Mouse (Mus musculus) cerebellum, postnatal 25 days (tissue): ENCODE data around the gene Gm40193.
"Not testable (repeated sequence)": the region's sequence is repeated elsewhere in the genome, so short reads cannot be mapped to it uniquely, and the experiment has no call there.

Experiments
- DNase-seq, 2 experiments: peaks; one replicate each; pipeline ENCODE4 v3.0.0; 2021; ENCODE audit warnings: mixed read lengths in 2 of 2

The Gm40193 gene

DNA sequence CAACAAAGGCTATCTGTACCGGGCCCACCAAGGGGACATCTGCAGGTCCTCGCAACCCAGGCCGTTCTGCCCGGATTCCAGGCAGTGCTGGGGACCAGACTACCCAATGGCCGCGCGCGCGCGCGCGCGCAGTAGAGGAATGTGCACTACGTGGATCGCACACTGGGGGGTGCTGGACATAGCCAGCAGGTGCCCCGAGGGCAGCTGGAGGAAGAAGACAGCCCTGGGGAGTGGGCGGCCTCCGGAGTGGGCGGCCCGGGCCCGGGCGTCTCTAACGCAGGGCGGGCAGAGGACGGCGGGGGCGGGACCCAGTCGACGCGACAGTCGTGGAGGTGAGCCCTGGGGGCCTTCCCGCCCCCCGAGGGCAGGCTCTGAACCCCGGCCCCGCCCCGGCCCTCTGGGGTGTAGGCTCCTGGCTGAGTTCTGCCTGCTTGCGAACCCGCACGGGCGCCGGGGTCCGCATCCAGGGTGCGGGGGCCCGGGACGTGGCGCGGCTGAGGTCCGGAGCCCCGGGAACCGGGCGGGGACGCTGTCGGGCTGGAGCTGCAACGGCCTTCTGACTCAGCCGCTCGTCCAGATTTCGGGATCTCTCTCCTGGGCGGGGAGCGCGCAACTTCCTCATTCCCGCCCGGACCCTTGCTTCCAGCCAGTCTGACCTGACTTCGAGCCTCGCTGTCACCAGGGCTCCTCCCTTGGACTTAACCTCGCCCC is 7.3 kb upstream of the Gm40193 start, which contains the start of gene Pld2:
TSS of gene Pld2 (plus strand) at position 188 of the 711 bp plus-strand sequence.
- peak; percentile 50 to 76 for DNase-seq

DNA sequence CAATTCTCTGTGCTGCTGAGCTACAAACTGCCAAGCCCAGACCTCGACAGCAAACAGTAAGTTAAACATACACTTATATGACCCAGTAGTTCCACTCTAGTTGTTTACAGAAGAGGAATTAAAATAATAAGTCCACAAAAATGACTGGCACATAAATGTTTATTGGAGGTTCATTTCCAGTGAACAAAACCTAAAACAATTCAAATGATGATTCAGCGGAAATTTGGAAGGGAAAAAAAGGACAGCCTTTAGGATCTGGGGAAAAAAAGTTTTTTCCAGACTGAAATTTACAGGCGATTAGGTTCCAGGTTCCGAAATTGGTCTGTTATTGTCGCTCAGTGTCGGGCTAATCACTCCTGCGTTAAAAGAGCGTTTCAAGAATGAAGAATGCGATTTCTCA is 6.7 kb upstream of the Gm40193 start:
- no peak for DNase-seq

DNA sequence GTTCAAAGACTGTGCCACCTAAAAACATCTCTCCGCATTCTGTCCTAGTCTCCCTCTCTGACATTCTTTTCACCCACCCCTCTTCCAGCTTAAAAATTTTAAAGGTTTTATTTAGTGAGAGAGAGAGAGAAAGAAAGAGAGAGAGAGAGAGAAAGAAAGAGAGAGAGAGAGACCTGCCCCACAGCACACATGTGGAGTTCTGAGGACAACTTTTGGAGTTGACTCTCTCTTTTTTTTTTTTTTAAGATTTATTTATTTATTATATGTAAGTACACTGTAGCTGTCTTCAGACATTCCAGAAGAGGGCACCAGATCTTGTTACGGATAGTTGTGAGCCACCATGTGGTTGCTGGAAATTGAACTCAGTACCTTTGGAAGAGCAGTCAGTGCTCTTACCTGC is 1.7 kb downstream of the Gm40193 start:
- DNase-seq, result not testable (repeated sequence)

DNA sequence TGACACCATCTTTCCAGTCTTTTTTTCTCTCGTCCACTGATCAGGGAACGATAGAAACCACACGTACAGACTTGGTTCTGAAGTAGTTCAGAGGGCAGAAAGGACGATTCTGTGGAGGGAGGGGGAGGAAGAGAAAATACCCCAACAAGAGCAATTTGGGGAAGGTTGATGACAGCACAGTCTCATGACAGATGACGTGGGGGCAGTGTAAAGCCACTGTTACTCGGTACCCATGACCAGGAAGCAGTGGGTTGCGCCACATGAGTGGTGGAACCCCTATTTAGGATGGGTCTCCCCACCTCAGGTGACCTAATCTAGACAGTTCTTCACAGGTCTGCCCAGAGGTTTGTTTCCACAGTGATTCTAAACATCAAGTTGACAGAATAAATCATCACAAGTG is 4.1 kb downstream of the Gm40193 start:
- DNase-seq, result no peak

DNA sequence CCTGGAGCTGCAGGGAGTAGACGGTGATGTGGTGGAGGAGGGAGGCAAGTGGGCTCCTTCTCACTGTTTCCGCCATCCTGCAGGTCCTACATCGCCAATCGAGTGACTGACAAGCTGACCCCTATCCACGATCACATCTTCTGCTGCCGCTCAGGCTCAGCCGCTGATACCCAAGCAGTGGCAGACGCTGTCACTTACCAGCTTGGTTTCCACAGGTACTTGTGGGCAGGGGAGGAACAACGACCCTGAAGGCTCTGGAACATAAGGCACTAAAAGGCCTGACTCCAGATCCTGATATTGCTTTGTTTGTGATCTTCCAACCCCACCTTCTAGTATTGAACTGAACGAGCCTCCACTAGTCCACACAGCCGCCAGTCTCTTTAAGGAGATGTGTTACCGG is 6.5 kb downstream of the Gm40193 start:
- DNase-seq, result no peak

DNA sequence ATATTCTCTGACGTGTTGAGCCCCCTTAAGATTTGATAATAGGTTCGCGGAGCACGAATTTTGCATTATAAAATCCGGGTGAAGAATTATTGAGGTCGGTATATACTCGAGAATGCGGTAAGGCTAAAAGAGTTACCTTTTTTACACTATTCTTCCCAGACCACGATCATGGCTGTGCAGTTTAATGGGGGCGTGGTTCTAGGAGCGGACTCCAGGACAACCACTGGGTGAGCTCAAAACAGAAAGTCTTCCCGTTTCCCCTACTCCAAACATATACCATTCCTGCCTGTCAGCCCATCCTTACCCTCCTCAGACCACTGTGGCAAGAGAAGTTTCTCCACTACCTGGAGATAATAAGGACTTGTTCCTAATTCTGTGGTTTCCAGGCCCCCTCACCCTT is 7.0 kb downstream of the Gm40193 start:
- DNase-seq, result no peak

DNA sequence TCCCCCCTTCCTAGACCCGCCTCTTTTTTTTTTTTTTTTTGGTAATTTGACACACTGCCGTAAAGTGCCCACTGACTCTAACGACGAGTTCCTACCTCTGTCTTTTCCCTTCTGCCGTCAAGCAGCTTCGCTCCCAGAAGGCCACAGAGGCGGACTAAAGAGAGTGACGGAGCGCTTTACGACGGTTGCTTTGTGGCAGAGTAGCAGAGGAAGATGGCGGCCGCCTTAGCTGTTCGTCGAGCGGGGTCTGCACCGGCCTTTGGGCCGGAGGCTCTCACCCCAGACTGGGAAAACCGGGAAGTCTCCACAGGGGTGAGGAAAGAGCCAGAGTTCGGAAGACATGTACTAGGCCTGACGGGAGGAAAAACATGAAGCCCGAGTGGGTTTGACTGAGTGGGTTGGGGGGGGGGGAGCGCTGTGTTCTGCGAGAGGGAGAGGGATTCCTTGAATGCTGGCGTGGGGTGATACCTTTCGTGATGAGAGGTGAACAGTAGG is 7.5 kb downstream of the Gm40193 start, which contains the start of gene Psmb6:
TSS of gene Psmb6 (plus strand) at position 184 of the 495 bp plus-strand sequence.
- peak; percentile 91 to 93 for DNase-seq

DNA sequence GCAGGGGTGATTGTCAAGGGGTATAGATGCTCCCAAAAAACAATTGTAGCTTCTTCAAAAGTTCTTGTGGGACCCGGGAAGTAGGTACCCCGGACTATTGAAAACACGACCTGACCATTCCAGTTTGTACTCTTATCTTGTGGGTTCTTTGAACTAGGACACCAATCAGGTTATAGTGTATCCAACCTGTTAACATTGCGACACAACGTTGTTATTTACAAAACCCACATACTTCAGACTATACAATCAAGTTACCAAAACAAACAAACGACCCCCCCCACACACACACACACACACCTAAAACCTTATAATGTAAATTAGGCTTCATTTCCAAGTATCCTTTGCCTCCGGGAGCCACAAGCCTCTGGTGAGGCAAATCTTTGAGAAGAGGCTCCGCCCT is 8.0 kb downstream of the Gm40193 start:
- DNase-seq, result no peak

DNA sequence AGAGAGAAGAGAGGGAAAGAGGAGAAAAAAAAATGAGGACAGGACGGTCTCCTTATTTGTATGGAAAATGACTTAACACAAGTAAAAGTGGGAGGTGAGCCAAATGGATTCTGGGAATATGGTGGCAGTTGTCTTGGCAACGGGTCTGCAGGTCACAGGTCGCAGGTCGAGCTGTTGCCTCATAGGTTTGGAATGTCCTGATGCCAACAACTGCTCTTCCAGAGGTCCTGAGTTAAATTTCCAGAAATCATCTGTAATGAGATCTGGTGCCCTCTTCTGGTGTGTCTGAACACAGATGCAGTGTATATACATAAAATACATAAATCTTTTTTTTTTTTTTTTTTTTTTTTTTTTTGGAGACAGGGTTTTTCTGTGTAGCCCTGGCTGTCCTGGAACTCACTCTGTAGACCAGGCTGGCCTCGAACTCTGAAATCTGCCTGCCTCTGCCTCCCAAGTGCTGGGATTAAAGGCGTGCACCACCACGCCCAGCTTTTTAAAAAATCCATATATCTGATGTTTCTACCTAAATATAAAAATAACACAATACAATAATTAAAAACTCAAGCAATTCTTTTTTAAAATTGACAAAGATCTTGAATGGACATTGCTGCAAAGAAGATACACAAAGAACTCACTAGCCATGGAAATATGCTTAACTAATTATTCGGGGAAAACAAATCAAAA is 9.3 kb downstream of the Gm40193 start:
- not testable (repeated sequence) for DNase-seq

DNA sequence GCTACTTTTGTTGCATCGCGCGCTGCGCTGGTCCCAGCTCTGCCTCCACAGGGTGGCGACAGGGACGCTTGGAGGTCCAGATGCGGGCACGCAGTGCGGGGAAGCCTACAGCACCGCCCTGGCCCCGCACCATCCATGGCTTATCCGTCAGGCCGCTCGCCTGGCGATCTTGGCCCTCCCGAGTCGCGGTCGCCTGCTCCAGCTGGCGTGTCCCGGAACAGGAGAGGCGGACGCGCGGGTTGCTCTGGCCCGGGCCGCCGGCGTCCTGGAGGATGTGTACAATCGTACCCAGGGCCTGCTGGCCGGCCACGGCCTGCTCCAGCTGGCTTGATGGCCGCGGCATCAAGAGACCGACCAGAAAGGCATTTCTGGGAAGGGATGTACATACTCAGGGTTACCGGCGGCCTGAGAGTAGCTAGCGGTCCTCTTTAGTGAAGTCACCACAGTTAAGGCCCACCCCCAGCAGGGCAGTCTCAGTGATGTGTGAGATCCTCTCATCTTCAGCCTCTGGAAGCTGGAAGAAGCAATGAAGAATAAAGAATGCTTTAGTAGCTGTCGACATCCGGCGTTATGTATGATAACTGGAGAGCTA is 12.5 kb downstream of the Gm40193 start:
- peak; percentile 66 to 69 for DNase-seq

DNA sequence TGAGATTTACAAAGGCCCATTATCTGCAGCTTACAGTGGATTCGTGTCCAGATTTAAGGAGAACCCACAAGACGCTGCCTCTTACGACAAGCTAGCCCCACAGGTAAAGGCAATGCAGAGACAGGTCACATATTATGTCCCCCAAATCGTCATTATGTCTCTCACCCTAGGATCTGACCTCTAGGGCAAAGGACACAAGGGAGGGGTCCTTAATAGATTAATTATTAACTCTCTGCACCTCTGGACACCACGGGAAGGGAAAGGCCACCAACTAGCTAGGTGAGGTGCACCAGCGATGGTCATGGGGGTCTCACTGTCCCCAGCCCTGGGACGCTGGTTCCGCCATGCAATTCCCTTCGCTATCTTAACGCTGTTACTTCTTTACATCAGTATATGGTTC is 13.8 kb downstream of the Gm40193 start, which contains the start of gene Gltpd2:
TSS of gene Gltpd2 (plus strand) at position 274 of the 400 bp plus-strand sequence.
- DNase-seq, result no peak

DNA sequence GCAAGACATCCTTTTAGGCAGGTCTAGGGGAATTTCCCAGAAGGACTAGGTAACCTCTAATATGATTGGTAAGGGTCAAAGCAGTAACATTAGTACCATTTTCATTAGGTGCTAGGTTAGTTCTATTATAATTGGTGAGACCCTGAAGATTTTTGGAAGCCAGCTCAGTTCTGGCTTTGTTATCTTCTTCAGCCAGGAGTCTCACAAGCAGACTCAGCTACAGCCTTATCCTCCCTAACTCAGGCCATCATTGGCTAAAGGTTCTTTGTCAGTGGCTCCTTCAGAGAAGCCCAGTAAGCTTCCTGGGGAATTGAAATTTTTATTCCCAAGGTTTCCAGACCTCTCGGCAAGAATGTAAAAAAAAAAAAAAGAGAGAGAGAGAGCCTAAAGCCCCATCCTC is 14.3 kb downstream of the Gm40193 start:
- no peak for DNase-seq

DNA sequence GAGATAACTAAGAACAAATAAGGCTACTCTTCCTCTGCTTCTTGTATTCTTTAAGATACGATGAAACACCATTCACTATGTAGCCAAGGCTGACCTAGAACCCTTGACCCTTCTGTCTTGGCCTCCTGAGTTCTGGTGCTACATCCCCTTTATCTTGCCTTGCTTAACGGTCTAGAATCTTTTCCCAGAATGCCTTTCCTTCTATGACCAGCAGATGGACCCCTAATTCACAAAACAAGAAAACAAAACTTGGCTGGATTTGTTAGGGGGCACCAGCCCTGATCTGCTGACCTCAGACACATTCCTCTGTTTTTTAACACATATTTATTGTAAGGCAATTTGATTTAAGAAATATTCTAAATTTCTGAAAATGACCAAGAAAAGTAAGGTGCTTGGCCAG is 16.4 kb downstream of the Gm40193 start:
- no peak for DNase-seq

DNA sequence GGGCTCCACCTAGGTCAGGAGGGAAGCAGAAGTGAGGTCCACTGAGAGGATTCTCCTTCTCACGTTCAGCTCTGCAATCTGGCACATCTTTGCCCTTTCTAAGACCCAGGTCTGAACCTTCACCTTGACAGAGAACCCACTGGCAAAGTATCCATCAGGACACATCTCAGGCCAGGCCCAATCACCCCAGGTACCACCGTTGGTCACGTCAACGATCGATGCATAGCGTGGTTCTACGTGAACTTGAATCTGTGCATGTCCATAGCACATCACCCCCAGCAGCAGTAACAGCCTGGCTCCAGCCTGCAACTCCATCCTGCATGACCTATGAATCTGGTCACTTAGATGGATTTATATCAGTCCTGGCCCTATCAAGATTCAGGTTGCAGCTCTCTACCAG is 18.5 kb downstream of the Gm40193 start, which contains the start of gene Vmo1:
TSS of gene Vmo1 (minus strand) at position 329 of the 400 bp plus-strand sequence.
- no peak for DNase-seq

DNA sequence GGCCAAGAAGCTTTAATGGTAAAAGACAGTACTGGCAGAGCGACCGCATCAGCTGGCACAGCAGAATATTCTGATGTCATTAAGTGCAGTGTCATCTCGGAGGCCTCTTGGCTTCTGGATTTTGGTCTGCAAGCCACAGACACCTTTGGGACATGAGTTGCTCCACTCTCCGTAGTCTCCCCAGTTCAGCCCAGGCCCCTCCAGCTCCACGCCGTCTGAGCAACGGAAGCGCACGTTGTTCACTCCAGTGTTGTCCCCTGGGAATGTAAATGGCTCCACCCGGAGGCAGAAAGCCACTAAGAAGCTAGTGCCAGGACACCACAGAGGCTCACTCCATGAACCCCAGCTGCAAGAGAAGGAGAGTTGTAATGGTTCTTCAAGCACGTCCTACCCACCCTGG is 19.2 kb downstream of the Gm40193 start:
- DNase-seq, result no peak

DNA sequence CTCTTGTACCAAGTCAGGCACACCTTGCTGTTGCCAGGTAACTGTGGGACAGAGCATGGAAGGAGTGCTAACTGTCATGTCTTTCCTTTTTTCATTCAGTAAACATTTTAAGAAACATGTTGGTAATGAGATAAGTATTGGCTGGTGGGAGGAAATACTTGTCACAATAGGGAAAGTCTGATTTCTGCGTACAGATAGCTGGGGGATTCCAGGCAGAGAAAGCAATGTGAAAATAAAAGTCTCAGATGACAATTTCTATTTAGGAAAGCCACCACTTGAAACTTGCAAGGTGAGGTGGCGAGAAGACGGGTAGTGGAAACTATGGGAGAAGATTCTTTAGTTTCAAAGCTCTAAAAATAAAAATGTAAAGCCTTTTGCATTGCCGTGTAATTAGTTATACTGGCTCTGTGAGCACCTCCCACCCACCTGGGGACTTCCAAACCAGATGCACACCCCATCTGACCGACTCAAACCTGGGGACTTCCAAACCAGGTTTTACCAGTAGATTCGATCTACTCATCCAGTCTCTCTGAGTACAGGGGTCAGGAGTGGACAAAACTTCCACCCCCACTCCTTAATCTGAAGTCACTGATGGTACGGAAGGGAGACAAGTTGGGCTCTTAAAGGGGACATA is 19.9 kb downstream of the Gm40193 start:
- DNase-seq, result no peak

DNA sequence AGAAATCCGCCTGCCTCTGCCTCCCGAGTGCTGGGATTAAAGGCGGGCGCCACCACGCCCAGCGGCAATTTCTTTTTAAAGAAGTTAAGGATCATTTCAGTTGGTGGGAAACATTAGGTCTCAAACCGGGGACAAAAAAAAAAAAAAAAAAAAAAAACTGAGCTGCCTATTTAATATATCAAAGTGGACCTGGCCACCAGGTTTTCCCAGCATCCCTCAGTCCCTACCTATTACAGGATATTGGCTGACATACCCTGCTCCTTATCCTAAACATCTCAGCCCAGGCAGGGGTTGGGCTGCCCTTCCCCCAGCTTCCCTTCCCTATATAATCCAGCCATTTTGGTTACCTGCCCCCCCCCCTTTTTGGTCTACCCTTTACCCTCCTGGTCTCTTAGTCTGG is 20.9 kb downstream of the Gm40193 start:
- DNase-seq, result no peak

DNA sequence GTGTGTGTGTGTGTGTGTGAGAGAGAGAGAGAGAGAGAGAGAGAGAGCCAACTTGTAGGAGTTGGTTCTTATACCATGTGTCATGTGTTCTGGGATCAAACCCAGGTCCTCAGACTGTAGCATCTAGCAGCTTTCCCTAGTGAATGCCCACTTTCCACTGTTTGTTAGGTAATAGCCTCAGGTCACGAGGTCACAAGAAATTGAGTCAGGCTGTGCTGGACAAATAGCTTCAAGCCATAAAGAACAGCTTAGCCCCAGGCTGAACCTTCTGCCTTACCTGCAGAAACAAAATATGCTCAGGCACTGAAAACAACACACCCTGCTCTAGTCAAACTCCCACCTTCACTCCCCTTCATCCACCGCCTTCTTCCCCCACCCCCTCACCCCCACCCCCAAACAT is 21.5 kb downstream of the Gm40193 start:
- no peak for DNase-seq

DNA sequence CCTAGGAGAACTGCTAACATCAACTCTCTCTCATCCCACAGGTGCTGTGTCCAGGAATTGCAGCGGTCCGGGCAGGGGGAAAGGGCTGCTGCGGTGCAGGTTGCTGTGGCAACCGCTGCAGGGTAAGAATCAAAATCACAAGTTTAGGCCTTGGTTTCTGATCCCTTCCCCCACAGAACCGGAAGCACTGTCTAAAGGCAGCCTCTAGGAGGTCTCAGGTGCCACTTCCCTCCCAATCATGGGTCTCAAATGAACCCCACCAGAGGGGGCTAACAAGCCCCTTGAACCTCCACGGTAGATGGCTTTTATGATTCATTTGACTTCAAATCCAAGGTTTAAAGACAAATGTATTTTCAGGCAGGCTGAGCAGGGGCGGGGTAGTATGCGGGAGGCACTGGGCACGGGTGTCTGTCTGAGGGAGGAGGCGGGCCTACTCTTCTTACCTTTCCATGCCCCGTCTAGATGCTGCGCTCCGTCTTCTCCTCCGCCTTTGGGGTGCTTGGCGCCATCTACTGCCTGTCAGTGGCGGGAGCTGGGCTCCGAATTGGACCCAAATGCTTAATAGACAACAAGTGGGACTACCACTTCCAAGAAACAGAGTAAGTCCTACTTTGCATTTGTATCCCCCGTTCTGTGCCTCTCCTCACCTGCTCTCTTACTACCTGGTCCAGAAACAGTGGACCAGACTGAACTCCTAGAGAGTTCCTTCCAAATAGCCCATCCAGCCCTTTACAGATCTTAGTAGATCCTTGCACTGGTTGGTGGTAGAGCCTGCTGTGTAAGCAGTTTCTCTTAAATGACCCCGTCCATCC is 22.8 kb downstream of the Gm40193 start:
- peak; percentile 62 to 75 for DNase-seq

DNA sequence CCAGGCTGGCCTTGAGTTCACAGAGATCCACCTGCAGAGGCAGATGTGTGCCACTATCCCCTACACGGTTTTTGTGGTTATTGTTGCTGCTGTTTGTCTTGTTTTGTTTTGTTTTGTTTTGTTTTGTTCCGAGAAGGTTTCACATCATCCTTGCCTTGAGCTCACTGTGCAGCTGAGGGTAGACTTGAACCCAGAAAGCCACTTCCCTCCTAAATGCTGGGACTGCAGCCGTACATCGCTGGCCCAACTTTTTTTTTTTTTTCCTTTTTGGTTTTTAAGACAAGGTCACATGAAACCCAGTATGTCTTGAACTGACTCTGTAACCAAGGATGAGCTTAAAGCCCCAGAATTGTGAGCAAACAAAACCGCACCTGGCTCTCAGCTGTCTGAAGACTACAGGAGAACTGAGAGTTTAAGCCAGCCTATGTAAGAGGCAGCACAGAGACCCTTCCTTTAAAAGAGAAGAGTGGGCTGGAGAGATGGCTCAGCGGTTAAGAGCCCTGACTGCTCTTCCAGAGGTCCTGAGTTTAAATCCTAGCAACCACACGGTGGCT is 25.7 kb downstream of the Gm40193 start:
- DNase-seq, result no peak

DNA sequence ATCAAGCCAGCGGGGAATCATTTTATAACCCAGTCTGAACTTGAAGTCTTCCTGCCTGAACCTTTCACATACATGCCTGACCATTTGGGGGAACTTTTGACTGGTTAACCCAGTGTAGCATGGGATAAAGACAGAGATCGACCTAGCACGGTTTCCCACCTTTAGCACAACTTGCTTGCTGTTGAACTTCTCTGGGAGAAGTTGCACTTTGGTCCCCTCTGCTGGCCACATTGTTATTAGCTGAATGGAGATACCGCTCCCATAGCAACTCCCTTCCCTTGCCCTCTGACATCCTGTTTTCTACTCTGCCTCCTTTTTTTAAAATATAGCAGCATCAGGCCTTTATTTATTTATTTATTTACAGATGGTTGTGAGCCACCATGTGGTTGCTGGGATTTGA is 26.4 kb downstream of the Gm40193 start:
- DNase-seq, result peak; percentile 27 to 63

DNA sequence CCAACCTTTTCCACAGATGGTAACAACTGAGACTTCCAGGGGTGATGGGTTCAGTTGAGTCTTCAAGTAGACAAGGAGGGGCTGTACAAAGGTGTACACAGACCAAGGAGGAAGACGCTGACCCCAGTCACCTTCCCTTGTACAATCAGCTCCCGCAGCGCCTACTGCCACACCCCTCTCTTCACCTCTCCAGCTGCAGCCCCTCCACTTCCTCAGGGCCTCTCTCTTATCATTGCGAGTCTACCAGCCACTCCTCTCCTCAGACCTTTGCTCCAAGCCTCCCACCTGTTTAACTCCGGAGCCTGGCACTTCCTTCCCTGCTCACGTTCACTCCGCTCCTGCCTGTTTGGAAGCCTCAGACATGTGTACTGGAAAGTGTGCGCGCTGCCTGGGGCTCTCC is 27.8 kb downstream of the Gm40193 start, which contains the start of gene Tm4sf5:
TSS of gene Tm4sf5 (plus strand) at position 275 of the 400 bp plus-strand sequence.
- DNase-seq, result no peak
